Mouse (Mus musculus): ENCODE measurements around the gene Ndufb6. TPM values are rescaled to one million over a fixed set of nuclear protein-coding genes. Genes with fewer than 3 reads are reported as not detected.

The Ndufb6 gene
- 152 TPM for polyA plus RNA-seq (2014; fragmentation: Illumina TruSeq; extraction: RNeasy Lipid Tissue Mini Kit (QIAGEN cat#74804))

DNA sequence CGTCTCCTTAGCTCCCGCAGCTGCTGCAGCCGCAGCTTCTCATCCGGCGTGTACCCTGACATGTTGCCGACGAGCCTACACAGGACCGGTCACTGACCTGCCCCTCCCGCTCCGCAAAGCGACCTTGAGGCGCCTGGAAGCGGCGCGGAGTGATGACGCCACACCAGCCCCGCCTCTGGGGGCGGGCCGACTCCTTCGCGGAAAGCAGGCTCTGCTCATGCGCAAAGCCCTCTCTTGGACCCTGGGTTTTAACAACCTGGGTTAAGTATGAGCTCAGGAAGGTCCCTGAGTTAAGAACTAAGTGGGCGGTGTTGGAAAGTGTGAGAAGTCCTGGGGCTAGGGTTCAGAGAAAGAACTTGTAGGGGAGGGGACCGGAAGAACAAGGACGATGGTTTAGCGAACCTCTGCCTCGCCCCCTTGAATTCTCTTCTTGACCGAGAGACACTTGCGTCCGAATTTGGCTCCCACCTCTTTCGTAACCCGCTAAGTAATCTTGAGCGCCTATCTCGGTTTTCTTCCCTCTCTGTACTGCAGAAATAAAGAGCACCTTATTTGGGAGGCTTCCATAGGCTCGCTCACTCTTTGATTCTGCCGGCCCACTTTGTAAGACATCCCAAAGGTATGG is at the start of gene Ndufb6:
Gene Ndufb6, minus strand, starts transcription at position 146 of the 625 bp plus-strand sequence.

DNA sequence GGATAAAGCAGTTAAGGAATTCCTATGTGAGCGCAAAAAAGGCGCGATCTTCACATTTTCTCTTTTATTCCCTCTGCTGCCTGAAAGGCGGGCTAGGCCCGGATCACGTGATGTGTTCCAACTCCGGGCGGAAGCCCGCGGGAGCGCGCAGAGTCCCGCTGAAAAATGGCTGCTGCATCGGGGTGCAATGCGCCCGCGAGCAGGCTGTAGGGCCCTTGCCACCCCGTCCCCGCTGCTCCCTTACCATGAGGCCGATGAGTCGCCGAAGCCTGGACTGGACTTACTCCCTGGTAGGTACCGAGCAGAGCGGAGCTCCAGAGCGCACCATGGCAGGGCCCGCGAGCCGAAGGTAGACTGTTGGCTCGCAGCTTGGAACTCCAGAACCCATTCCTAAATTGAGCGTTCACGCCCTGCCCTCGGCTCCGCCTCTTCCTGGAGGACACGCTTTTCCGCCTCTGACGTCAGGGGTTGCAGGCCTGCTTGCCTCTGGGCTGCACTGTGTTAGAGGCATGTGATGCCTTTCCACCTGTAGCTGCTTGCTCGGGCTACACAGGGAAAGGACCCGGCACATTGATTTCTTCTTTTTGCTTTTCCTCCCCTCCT is 9.7 kb downstream of the Ndufb6 start, which contains the start of the genes Smim27 and Topors:
Gene Smim27, plus strand, starts transcription at position 150 of the 603 bp plus-strand sequence.
Gene Topors, minus strand, starts transcription at position 421 of the 603 bp plus-strand sequence.

DNA sequence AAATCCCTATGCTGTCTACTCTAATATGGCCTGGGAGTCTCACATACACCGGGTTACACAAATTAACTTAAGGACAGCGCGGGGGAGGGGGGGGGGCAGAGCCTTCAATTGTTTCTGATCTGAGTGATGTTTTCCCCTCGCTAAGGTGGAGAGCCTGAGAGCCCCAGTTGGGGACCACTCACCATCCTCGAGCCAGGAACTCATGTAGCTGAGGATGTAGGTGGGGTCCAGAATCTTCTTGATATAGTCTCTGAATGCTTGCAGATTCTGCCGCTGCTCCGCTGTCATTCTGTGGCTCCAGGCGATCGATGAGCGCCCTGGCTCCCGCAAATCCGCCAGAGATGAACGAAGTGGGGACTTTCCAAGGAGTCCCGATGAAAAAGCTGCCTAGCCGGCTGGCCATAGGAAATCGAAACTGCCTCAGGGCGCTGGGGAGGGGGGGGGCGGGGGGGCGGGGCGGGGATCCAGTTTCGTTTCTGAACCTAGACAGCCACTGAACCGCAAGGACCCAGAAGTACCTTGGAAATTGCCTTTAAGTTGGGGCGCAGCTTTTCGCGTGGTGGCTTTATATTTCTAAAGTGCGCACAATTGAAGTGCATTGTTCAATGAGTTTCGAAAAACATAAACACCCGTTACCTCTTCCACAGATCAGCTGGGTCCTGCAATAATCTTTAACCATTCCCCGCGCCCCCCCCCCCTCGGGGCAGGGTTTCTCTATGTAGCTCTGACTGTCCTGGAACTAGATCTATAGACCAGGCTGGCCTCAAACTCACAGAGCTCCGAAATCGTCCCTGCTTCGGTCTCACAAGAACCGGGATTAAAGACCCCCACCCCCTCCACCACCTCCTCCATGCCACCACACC is 39.6 kb downstream of the Ndufb6 start, which contains the start of gene Ddx58:
Gene Ddx58, minus strand, starts transcription at position 420 of the 863 bp plus-strand sequence.

Other genes starting within 250 kb of the Ndufb6 start
- gene Aco1, start 136.3 kb downstream of the Ndufb6 start, polyA plus RNA-seq (2014; fragmentation: Illumina TruSeq; extraction: RNeasy Lipid Tissue Mini Kit (QIAGEN cat#74804)): 103 TPM
- gene Ddx58, start 39.6 kb downstream of the Ndufb6 start, polyA plus RNA-seq (2014; fragmentation: Illumina TruSeq; extraction: RNeasy Lipid Tissue Mini Kit (QIAGEN cat#74804)): 44.1 TPM
- gene Smim27, start 9.8 kb downstream of the Ndufb6 start, polyA plus RNA-seq (2014; fragmentation: Illumina TruSeq; extraction: RNeasy Lipid Tissue Mini Kit (QIAGEN cat#74804)): 31.6 TPM
- gene Topors, start 9.6 kb downstream of the Ndufb6 start, polyA plus RNA-seq (2014; fragmentation: Illumina TruSeq; extraction: RNeasy Lipid Tissue Mini Kit (QIAGEN cat#74804)): 76.2 TPM
- gene Tmem215, start 192.8 kb upstream of the Ndufb6 start, polyA plus RNA-seq (2014; fragmentation: Illumina TruSeq; extraction: RNeasy Lipid Tissue Mini Kit (QIAGEN cat#74804)): 1.4 TPM

Data from ovary, adult 10 weeks (tissue).